Mouse (Mus musculus): ENCODE measurements around the gene Copg2.

DNA sequence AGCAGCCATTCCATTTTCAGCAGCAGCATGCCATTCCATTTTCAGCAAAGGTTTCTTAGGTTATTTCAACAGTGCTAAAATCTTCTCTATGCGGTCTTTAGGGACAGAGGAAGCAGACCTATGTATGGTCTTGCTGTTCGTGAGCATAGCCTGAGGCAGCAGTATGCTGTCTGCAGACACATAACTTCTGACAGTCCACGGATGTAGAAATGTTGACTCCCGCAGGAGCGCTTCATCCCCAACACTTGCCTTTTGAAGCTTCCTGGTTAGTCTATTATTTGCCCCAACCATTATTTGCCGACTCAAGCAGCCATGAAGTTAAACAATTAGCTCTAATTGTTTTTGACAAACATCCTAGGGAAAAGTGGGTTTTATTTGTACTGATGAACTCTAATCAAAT, 187.5 kb downstream of the Copg2 start:
- TF ChIP-seq CTCF (IDR thresholded peaks at IDR 0.05; ENCODE audit: low read depth, low read length) (no peak), TAL1 (conservative IDR thresholded peaks at IDR 0.05; ENCODE audit: low read depth, low read length) (no peak)

Measured in G1E (cell line).